Mouse (Mus musculus): ENCODE measurements around the gene Sdccag8.
"Not testable (repeated sequence)": the region's sequence is repeated elsewhere in the genome, so short reads cannot be mapped to it uniquely, and the experiment has no call there.

The Sdccag8 gene

DNA sequence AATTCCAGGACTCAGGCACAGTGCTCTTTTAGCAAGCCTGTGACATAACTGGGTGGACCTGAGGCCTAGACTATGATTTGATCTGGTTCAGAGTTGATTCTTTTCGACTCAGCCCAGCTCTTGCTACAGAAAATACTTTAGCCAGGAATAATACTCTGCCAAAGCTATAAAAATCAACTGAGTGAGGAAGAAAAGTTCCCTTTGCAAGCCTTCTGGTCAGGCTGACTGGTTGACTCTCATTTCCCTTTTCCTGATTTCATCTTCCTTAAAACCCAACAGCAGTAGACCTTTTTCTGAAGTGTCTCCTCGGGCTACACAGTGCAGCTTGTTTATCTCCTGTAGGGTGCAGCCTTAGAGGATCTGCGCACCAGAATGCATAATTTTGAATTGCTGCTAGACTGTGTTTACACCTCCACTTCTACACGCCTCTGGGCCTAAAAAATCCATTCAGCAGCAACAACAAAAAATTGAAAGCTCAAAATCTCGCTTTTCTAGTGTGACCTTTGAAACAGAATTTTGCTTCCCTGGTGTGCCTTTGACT lies 13.6 kb downstream of the Sdccag8 start:
- no peak for DNase-seq (ENCODE audit: low read depth)

DNA sequence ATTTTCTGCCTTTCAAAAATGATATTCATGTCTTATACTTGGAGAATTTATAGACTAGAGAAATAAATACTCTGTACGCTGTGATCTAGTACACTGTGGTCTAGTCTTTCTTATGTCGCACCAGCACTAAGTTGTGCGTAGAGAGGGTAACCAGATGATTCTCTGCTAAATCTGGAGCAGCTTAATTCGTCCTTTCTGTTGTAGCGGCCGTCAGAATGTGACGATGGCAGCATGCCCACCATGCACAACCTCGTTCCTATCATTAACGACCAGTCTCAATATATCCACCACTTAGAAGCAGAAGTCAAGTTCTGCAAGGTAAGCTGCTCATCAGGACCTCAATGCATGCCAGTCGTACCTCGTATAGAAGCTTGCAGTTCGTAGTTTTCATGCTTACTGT lies 14.2 kb downstream of the Sdccag8 start:
- no peak for DNase-seq (ENCODE audit: low read depth)

DNA sequence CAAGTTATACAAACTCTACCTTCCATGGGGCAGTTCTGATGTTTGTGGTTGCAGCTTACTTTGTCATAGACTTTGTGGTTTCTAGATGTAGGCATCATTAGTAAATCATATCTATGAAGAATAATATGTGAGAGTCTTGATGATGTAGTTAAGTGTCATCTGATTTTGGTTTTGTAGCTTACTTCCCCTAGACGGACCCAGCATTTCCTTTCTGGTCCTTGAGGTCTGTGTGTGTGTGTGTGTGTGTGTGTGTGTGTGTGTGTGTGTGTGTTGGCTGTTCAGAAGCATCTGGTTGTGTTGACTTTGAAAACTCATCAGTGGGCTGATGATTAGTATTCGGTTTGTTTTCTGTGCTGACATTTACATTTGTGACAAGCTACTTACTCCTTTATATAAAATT lies 17.6 kb downstream of the Sdccag8 start:
- DNase-seq (ENCODE audit: low read depth), result no peak

DNA sequence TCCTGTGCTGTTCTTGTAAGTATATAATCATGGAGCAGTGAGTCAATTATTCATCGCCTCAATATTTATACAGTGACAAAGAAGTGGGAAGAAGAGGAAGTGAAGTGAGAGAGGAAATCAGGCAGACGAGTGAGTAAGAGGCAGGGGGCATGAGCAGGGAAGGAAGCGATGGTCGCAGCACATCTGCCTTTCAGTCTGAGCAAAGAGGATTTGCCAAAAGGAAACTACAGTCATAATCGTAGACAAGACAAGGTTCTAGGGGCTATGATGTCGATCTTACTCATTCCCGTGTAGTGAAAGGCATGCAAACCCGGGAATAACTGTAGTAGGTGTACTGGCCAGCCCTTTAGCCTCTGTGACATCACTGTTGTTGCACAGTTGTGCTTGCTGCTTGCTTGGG lies 18.1 kb downstream of the Sdccag8 start:
- no peak for DNase-seq (ENCODE audit: low read depth)

DNA sequence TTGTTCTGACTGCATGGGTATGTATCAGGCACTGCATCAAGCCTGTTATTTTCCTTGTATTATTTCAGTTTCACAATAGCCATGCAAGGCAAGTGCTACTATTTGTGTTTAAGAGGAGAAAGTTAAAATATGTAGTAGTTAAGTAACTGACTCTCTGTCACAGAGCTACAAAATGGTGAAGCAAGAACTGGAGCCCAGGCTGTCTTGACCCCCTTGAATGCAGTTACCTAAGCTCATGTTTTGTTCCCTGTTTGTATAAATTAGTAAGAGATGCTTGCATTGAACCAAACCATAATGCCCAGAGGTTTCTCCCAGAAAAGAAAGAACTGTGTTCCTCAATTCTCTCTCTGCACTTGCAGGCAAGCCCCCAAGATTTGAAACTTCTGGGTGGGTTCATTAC lies 18.8 kb downstream of the Sdccag8 start:
- DNase-seq (ENCODE audit: low read depth), result no peak

DNA sequence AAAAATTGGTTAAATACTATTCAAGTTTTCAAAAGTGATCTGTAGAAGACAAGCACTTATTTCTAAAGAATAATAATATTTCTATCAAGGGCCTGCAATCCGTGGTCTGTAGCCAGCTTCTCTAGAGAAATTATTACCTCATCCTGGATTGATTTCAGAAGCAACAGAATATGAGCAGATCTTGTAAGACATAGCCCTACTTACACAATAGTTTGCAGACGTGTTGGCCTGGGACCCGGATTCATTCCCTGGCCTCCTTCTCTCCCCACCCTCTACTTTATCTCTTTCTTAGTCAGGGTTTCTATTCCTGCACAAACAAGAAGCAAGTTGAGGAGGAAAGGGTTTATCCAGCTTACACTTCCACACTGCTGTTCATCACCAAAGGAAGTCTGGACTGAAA lies 19.5 kb downstream of the Sdccag8 start:
- no peak for DNase-seq (ENCODE audit: low read depth)

DNA sequence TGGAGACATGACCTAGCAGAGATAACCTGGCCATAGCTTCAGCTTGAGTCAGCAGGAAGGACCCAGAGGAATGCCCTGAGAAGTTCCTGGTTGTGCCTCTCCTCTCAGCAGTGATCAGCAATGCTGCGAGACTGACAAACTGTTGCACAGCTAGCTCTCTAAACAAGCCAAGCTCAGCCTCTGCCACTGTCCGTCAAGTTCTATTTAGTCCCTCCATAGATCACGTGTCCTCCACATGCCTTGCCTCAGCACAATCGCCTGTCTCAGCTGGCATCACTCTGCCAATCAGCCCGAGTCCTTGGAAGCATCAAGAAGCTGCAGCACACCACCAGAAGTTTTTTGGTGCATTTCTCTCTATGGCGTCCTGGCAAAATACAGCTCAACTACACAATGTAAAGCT lies 20.4 kb downstream of the Sdccag8 start:
- no peak for DNase-seq (ENCODE audit: low read depth)

DNA sequence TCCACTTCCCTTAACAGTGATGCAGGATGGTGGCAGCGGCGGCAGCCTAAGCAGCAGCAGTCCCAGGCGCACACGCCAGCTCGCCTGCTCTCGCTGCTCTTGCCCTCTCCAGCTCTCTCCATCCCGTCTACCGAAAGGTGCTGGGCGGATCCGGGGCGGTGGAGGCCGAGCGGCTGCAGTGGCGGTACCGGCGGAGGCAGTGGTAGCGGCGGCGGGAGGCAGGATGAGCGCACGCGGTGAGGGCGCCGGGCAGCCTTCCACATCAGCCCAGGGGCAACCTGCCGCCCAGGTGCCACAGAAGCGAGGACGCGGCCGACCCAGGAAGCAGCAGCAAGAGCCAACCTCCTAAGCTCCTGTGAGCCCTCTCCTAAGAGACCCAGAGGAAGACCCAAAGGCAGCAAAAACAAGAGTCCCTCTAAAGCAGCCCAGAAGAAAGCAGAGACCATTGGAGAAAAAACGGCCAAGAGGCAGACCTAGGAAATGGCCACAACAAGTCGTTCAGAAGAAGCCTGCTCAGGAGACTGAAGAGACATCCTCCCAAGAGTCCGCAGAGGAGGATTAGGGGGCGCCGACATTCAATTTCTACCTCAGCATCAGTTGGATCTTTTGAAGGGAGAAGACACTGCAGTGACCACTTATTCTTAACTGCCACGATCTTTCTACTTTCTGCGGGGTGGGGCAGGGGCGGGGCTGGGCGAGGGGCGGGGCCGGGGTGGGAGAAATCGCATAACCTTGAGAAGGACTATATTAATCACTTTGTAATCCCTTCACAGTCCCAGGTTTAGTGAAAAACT lies 21.2 kb downstream of the Sdccag8 start:
- no peak for DNase-seq (ENCODE audit: low read depth)

DNA sequence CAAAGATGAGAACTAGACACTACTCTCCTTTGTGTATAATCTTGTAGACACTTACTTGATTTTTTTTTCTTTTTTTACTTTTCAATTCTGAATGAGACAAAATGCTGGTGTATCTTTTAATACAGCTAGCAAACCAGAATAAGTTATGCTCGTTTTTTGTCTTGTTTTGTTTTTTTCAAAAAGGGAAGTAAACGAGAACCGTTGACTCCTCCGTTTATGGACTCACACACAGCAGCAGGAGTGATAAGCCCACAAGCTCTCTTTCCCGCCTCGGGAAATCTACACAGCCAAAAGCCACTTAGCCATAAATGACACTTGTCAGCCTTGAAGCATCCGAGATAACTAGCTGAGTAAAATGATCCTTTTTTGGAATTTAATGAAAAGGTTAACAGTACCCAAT lies 22.1 kb downstream of the Sdccag8 start:
- not testable (repeated sequence) for DNase-seq (ENCODE audit: low read depth)

DNA sequence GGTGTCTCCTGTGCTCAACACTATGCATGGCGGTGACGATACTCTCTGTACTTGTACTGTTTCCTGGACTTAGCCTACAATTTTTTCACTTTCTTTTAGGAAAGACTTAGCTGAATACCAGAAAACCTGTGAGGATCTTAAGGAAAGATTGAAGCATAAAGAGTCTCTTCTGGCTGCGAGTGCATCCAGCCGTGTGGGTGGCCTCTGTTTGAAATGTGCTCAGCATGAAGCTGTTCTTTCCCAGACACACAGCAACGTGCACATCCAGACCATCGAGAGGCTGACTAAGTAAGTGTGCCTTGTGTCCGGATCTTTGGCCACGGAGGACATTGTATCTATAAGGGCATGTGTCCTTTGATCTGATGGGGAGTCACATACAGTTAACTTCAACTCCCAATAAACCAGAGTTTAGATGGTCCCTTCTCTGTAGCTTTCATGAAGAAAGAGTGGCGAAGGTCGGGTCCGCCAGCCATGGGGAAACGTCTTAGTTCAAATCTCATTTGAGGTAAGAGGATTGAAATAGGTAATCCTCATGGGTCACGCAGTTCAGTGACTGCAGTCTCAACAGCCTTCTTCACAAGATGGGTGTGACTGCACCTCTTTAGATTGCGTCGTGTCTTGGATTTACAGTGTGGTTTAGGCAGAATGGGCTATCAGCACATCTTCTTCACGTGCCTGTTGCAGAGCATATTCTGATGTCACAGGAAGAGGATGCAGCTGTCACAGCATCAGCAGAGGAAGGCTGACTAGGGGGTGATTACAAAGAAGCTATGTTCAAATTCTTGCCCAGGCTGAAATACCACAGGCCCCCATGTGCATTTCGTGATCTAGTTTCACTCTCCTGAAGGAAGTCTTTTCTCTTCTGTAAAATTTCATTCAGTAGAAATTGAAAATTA lies 30.9 kb downstream of the Sdccag8 start:
- DNase-seq (ENCODE audit: low read depth), result no peak

DNA sequence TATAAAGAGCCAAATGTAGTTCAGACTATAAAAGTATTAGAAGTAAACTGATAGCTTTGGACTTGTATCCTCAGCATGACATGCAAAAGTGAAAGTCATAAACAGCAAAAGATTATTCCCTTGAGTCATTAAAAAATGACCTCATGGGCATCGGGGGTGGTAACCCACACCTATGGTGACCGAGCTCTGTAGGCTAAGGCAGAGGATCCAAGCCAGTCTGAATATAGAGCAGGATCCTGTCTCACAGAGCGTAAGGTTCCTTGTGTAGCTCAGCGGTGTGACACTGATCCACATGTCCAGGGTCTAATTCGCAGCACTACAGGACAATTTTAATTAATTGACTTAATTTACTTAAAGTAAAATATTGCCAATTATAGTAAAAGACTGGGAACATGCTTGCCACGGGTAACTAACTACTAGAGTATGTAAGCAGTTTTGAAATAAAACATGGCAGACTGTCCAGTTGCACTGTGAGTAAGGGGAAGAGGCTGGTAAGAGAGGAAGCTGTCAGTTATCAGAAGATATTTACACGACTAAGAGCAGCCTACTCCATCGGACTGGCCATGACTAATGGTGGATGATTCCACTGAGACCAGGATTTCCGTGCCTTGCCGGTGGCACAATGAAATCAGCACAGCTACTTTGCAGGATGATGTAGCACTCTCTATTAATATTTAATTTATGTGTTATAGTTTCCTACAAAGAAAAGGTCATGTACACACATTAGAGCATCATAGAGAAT lies 32.8 kb downstream of the Sdccag8 start:
- no peak for DNase-seq (ENCODE audit: low read depth)

DNA sequence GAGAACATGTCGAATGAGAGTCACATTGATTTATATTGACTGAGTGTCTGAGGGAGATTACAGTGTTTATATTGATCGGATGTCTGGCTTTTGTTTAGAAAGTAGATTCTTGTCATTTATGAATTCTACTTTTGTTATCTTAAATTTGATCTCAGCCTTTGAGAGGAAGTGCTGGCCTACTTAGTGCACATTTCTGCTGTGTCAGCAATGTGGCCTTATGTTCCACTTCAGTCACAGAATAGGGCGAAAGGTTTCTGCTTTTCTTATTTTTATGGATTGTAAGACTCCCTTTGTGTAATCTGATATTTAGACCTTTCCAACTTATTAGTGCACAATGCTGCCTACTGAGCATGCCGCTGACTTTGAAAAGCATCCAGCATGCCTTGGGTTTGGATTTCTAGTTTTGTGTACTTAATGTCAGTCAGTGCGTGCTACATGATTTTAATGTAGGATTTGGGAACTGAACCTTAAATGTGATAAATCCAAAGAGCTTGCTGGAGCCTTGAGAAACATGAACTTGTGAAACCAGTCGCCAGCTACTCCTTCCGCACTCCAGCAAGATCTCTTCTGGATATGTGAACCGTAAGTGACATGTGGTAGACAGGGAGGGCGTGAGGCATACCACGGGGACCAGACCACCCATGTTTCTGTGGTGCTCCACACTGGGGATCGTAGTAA lies 34.3 kb downstream of the Sdccag8 start:
- no peak for DNase-seq (ENCODE audit: low read depth)

DNA sequence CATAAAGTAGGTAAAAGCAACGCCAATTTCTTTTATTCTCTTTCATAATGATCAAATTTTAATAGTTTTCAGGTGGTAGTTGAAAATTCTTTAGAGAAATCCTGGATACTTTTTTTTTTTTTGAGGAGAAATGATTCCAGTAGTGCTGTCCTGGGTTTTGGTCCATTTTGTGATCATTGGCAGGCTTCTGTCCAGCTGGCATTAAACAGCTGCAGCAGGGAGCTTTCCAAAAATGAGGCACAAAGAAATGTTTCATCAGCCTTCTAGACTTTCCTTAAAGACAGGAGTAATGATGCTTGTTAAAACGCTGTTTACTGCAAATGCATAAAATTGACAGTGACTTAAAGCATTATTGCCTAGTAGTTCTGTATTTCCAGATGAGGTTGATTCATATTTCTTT lies 34.9 kb downstream of the Sdccag8 start:
- no peak for DNase-seq (ENCODE audit: low read depth)

DNA sequence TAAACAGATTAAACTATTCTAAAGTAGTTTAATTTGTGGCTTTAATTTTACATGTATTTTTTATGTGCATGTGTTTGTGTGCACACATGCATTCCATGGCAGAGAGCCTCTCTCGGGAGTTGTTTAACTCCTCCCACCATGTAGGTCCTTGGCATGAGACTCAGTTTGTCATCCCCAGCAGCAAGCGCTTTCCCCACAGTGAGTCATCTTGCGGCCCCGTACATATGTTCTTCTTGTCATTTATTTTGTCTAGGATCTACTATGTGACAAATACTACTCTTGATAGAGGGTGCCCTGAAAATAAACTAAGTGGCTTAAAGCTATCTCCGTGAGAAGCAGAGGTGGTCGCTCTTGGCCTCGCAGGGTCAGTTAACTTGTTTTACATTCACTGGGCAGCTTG lies 36.9 kb downstream of the Sdccag8 start:
- DNase-seq (ENCODE audit: low read depth), result no peak

DNA sequence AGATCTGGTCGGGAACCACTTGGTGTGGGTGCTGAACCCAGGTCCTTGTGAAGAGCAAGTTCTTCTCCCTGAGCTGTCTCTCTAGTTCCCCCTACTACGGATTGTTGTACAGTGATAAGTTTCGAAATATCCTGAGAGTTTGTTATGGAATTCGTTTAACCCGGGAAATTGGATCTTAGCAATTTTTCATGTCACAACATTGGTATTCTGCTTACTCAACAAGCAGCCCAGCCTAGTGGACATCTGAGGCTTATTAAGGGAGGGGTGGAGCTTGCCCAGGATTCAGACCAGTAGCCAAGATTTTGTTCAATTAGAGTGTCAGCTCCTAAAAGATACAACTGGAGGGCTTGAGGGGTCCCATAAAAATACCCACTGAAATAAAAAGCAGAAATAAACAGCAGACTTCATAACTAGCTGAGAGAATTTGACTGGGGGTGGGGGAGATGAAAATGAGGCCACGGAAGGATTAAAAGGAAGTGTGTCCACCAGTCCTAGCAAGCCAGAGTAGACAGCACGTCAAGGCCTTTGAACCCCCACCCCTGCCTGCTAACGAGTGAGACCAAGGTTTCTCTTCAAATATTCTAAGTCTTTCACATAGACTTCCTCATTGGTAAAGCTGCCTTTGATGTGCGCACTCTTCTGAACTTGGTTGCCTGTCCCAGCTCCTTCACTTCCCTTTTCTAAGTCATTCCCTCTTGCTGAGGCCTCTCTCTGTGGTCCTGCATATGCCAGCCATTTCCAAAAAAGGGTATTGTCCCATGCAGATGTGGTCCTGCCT lies 38.5 kb downstream of the Sdccag8 start:
- no peak for DNase-seq (ENCODE audit: low read depth)

DNA sequence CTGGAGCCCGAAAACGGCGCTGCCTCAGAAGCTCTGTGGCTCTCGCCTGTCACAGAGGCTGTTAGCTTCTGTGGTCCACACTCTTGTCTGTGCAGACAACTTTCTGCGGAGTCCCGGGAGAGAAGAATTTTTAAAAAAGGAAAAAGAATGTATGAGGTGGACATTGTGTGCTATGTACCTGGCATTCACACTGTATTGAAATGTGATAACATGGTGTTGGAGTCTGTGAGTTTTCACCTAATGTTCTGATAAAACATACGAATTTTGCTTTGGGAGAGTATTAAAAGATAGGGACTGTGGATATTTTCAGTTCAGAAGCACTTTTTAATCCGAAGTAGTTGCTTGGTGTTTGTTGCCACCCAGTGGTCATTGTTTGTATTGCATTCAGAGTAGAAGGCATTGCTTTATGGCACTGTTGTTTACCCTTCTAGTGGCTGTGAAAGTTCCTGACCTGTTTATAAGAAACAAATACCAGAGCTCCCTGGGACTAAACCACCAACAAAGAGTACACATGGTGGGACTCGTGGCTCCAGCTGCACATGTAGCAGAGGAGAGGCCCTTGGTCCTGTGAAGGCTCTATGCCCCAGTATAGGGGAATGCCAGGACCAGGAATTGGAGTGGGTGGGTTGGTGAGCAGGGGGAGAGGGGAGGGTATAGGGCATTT lies 47.7 kb downstream of the Sdccag8 start:
- DNase-seq (ENCODE audit: low read depth), result peak; percentile 75

DNA sequence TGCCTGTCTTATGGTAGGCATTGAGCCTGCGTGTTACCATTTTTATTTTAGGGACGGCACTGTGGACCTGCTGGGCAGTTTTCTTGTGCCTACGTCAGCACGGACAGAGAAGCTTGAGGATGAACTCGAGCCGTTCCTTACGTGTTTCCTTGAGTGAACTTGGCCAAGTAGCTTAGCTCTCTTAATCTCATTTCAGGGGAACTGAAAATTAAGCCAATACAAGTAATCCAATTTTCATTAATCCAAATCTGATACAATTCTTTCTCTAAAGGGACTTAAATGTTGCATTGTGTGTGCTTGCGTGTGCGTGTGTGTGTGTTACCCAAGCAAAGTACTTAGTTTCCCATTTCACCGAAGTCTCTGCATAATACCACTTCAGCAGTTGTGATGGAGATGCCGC lies 56.0 kb downstream of the Sdccag8 start:
- no peak for DNase-seq (ENCODE audit: low read depth)

DNA sequence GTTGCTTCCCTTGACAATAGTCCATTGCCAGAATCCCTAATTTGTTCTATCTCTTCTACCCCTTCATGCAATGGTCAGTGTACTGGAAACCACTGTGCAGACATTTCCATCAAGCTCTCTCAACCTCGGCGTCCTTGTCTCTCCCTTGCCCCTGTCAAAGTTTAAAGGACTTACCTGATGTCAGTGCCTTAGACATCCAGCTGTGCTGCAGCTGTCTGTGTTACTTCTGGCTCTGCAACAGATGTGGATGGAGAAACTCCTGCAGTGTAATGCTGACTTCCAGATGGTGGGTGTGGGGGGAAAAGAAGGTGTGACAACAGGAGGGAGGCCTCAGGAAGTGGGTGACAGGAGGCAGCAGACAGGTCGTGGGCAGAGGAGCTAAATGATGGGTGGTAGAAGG lies 57.5 kb downstream of the Sdccag8 start:
- DNase-seq (ENCODE audit: low read depth), result no peak

DNA sequence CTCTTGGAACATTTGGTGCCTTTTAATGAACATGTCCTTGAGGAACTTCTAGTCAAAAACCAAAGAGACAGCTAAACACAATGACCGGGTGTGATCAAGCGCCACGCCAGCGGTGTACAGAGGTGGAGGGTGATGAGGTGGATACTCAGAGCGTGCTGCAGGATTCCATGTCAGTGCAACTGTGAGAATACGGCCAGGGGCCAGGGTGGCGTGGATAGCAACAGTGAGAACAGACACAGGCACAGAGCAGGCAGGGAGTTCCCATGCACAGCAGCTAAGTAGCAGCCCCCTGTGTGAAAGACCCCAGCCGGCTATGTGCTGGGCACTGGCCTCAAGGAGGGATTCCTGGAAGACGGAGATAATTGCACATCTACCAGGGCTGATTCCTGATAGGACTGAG lies 59.0 kb downstream of the Sdccag8 start:
- no peak for DNase-seq (ENCODE audit: low read depth)

DNA sequence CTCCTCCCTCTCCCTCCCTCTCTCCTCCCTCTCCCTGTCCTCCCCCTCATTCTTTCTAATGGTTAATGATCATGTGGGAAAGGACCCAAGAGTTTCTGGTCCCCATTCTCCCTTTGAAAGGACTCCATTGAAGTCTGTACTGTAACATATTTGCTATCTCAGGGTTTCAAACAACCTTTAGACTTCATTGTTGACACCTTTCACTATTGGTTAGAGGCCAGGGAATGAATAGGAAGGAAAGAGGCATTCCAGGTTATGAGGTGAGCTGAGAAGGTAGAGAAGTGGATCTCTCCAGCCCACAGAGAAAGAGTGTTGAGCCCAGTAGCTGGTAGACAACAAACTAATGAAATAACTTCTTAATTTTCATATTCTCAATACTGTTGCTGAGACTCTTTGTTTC lies 59.7 kb downstream of the Sdccag8 start:
- no peak for DNase-seq (ENCODE audit: low read depth)

Measured in c-Kit-positive CD71-negative TER-119-negative erythroid progenitor cells, embryonic 14.5 days (primary cell).